Mouse (Mus musculus): ENCODE measurements around the gene C330007P06Rik. TPM values are rescaled to one million over a fixed set of nuclear protein-coding genes. Genes with fewer than 3 reads are reported as not detected.
A peak's percentile ranks its signal among the peaks of the same experiment; 100 is the strongest.
"Not testable (repeated sequence)": the region's sequence is repeated elsewhere in the genome, so short reads cannot be mapped to it uniquely, and the experiment has no call there.

Gene C330007P06Rik
- polyA plus RNA-seq, 1 experiment: 3.7 TPM

- no peaks in the 10 kb centered on the region for H3K4me1 ChIP-seq (ENCODE audit: control insufficient read depth, insufficient read depth, low read length)
- TF ChIP-seq CTCF (IDR thresholded peaks at IDR 0.05; ENCODE audit: control insufficient read depth, insufficient read depth, insufficient replicate concordance, low read depth, low read length) (no peak), POLR2A (IDR thresholded peaks at IDR 0.05; ENCODE audit: control insufficient read depth, low read depth, low read length) (no peak)
- peak overlapping the region; percentile 66; the same call in 1 of the 2 replicates for H3K4me3 ChIP-seq (ENCODE audit: control insufficient read depth, low read depth, low read length)
- H3K36me3 ChIP-seq (ENCODE audit: control insufficient read depth, insufficient read depth, low read length): no peaks in the 10 kb centered on the region
- H3K27ac ChIP-seq (ENCODE audit: control insufficient read depth, insufficient read depth, low read depth, low read length): no peak overlapping the region
- no peaks in the 10 kb centered on the region for H3K27me3 ChIP-seq (ENCODE audit: control insufficient read depth, insufficient read depth, low read length)
Observed at GRCm38 (mm10) chrX:36808318-36808683, 65.6 kb downstream of the C330007P06Rik start.

GRCm38 (mm10) chrX:36807360-36808317 lies 66.3 kb downstream of the C330007P06Rik start:
- peak overlapping the region; percentile 61 for H3K27ac ChIP-seq (ENCODE audit: control insufficient read depth, insufficient read depth, low read depth, low read length)
- peak overlapping the region; percentile 66 for H3K4me3 ChIP-seq (ENCODE audit: control insufficient read depth, low read depth, low read length)
- H3K36me3 ChIP-seq (ENCODE audit: control insufficient read depth, insufficient read depth, low read length): no peaks in the 10 kb centered on the region
- H3K4me1 ChIP-seq (ENCODE audit: control insufficient read depth, insufficient read depth, low read length): no peaks in the 10 kb centered on the region
- TF ChIP-seq POLR2A (IDR thresholded peaks at IDR 0.05; ENCODE audit: control insufficient read depth, low read depth, low read length): 0 out of 2 replicates have a peak, but pooled peaks have one; percentile 11
- TF ChIP-seq CTCF (IDR thresholded peaks at IDR 0.05; ENCODE audit: control insufficient read depth, insufficient read depth, insufficient replicate concordance, low read depth, low read length): peak; percentile 56; the same call in 1 of the 2 replicates
- H3K27me3 ChIP-seq (ENCODE audit: control insufficient read depth, insufficient read depth, low read length): no peaks in the 10 kb centered on the region

GRCm38 (mm10) chrX:36805466-36806235 lies 68.3 kb downstream of the C330007P06Rik start:
- no peaks in the 10 kb centered on the region for H3K4me1 ChIP-seq (ENCODE audit: control insufficient read depth, insufficient read depth, low read length)
- no peak for TF ChIP-seq CTCF (IDR thresholded peaks at IDR 0.05; ENCODE audit: control insufficient read depth, insufficient read depth, insufficient replicate concordance, low read depth, low read length)
- no peak for TF ChIP-seq POLR2A (IDR thresholded peaks at IDR 0.05; ENCODE audit: control insufficient read depth, low read depth, low read length)
- H3K4me3 ChIP-seq (ENCODE audit: control insufficient read depth, low read depth, low read length): no peak overlapping the region
- H3K27ac ChIP-seq (ENCODE audit: control insufficient read depth, insufficient read depth, low read depth, low read length): no peak overlapping the region
- no peaks in the 10 kb centered on the region for H3K27me3 ChIP-seq (ENCODE audit: control insufficient read depth, insufficient read depth, low read length)
- H3K36me3 ChIP-seq (ENCODE audit: control insufficient read depth, insufficient read depth, low read length): no peaks in the 10 kb centered on the region

- H3K27ac ChIP-seq (ENCODE audit: control insufficient read depth, insufficient read depth, low read depth, low read length): no peak overlapping the region
- no peaks in the 10 kb centered on the region for H3K27me3 ChIP-seq (ENCODE audit: control insufficient read depth, insufficient read depth, low read length)
- H3K4me3 ChIP-seq (ENCODE audit: control insufficient read depth, low read depth, low read length): no peak overlapping the region
- H3K36me3 ChIP-seq (ENCODE audit: control insufficient read depth, insufficient read depth, low read length): no peaks in the 10 kb centered on the region
- H3K4me1 ChIP-seq (ENCODE audit: control insufficient read depth, insufficient read depth, low read length): no peaks in the 10 kb centered on the region
- TF ChIP-seq CTCF (IDR thresholded peaks at IDR 0.05; ENCODE audit: control insufficient read depth, insufficient read depth, insufficient replicate concordance, low read depth, low read length) (no peak), POLR2A (IDR thresholded peaks at IDR 0.05; ENCODE audit: control insufficient read depth, low read depth, low read length) (no peak)
Observed at GRCm38 (mm10) chrX:36804196-36804595, 69.7 kb downstream of the C330007P06Rik start.

GRCm38 (mm10) chrX:36803189-36803588 lies 70.7 kb downstream of the C330007P06Rik start:
- Histone ChIP-seq H3K36me3 (ENCODE audit: control insufficient read depth, insufficient read depth, low read length) (no peaks in the 10 kb centered on the region), H3K27me3 (ENCODE audit: control insufficient read depth, insufficient read depth, low read length) (no peaks in the 10 kb centered on the region), H3K4me1 (ENCODE audit: control insufficient read depth, insufficient read depth, low read length) (no peaks in the 10 kb centered on the region), H3K27ac (ENCODE audit: control insufficient read depth, insufficient read depth, low read depth, low read length) (no peak overlapping the region), H3K4me3 (ENCODE audit: control insufficient read depth, low read depth, low read length) (no peak overlapping the region)
- no peak for TF ChIP-seq CTCF (IDR thresholded peaks at IDR 0.05; ENCODE audit: control insufficient read depth, insufficient read depth, insufficient replicate concordance, low read depth, low read length)
- TF ChIP-seq POLR2A (IDR thresholded peaks at IDR 0.05; ENCODE audit: control insufficient read depth, low read depth, low read length): no peak

GRCm38 (mm10) chrX:36799131-36799879 lies 74.6 kb downstream of the C330007P06Rik start:
- TF ChIP-seq CTCF (IDR thresholded peaks at IDR 0.05; ENCODE audit: control insufficient read depth, insufficient read depth, insufficient replicate concordance, low read depth, low read length) (no peak), POLR2A (IDR thresholded peaks at IDR 0.05; ENCODE audit: control insufficient read depth, low read depth, low read length) (no peak)

GRCm38 (mm10) chrX:36796734-36797133 lies 77.2 kb downstream of the C330007P06Rik start:
- H3K27me3 ChIP-seq (ENCODE audit: control insufficient read depth, insufficient read depth, low read length); H3K36me3 ChIP-seq (ENCODE audit: control insufficient read depth, insufficient read depth, low read length); H3K4me1 ChIP-seq (ENCODE audit: control insufficient read depth, insufficient read depth, low read length): not testable (repeated sequence)
- Histone ChIP-seq H3K27ac (ENCODE audit: control insufficient read depth, insufficient read depth, low read depth, low read length) (peak overlapping the region; percentile 85), H3K4me3 (ENCODE audit: control insufficient read depth, low read depth, low read length) (peak overlapping the region; percentile 91; the same call in 1 of the 2 replicates)

More at GRCm38 (mm10) chrX:36799131-36799879, 74.6 kb downstream of the C330007P06Rik start:
- H3K4me3 ChIP-seq (ENCODE audit: control insufficient read depth, low read depth, low read length): no peak overlapping the region
- no peak overlapping the region for H3K27ac ChIP-seq (ENCODE audit: control insufficient read depth, insufficient read depth, low read depth, low read length)
- no peaks in the 10 kb centered on the region for H3K27me3 ChIP-seq (ENCODE audit: control insufficient read depth, insufficient read depth, low read length)
- no peaks in the 10 kb centered on the region for H3K36me3 ChIP-seq (ENCODE audit: control insufficient read depth, insufficient read depth, low read length)
- H3K4me1 ChIP-seq (ENCODE audit: control insufficient read depth, insufficient read depth, low read length): peaks cover 5% of the 10 kb centered on the region
